Mouse (Mus musculus) lung, embryonic 14.5 days (tissue): ENCODE measurements around the gene Aplp2. TPM values are rescaled to one million over a fixed set of nuclear protein-coding genes. Genes with fewer than 3 reads are reported as not detected.

Experiments used
- ATAC-seq: fragments of 200-750 bp; cut with Nextera tagmentation; 2 replicates; pipeline ENCODE4 v1.8.0; 2017; ENCODE audit warnings: mild to moderate bottlenecking, moderate TSS enrichment, moderate library complexity; ENCODE audit not compliant: insufficient read depth
- DNase-seq: peaks from one replicate; pipeline ENCODE4 v3.0.0-alpha.2; 2015
- H3K27ac ChIP-seq: fragments of 300-500 bp; sonication (generic); 2 replicates; pipeline ENCODE4 v1.5.1; 2014; ENCODE audit warnings: low read depth, mild to moderate bottlenecking, moderate library complexity
- H3K27me3 ChIP-seq: fragments of 300-500 bp; sonication (generic); 2 replicates; pipeline ENCODE4 v1.6.1; 2014; ENCODE audit warnings: low read length, control low read depth; ENCODE audit not compliant: insufficient read depth
- H3K36me3 ChIP-seq: fragments of 300-500 bp; sonication (generic); 2 replicates; pipeline ENCODE4 v1.6.1; 2014; ENCODE audit warnings: control low read depth; ENCODE audit not compliant: insufficient read depth
- H3K4me1 ChIP-seq: fragments of 300-500 bp; sonication (generic); 2 replicates; pipeline ENCODE4 v1.6.1; 2014; ENCODE audit warnings: antibody characterized with exemption, control low read depth; ENCODE audit not compliant: insufficient read depth
- H3K4me2 ChIP-seq: fragments of 300-500 bp; sonication (generic); 2 replicates; pipeline ENCODE4 v1.6.1; 2014; ENCODE audit warnings: mild to moderate bottlenecking
- H3K4me3 ChIP-seq: fragments of 300-500 bp; sonication (generic); 2 replicates; pipeline ENCODE4 v1.5.1; 2014; ENCODE audit warnings: low read depth, low read length
- H3K9ac ChIP-seq: fragments of 300-500 bp; sonication (generic); 2 replicates; pipeline ENCODE4 v1.6.1; 2014
- H3K9me3 ChIP-seq: fragments of 300-500 bp; sonication (generic); 2 replicates; pipeline ENCODE4 v1.6.1; 2016; ENCODE audit warnings: low read depth, low read length, control low read depth
- CTCF ChIP-seq: IDR thresholded peaks from 2 replicates; pipeline ENCODE4 v1.5.1; 2016; ENCODE audit warnings: antibody characterized with exemption, low read depth
- WGBS: fragments of 180-500 bp; shearing (Covaris S2); extraction: QIAGEN DNeasy Blood & Tissue Kit; methylation state at CpG from one replicate; pipeline ENCODE4 v1.1.7; 2014; 5-methylcytosine and 5-hydroxymethylcytosine counted together
- polyA plus RNA-seq: library from polyadenylated mRNA; unstranded; fragments of >200 nt; fragmentation: Nextera tagmentation; extraction: Ambion mirVana; gene quantifications from 2 replicates; pipeline ENCODE4 v1.2.1, GENCODE M21; 2014

The Aplp2 gene
- polyA plus RNA-seq, 1 experiment from 2014 or later: 390 TPM

GRCm38 (mm10) chr9:31240522-31241207, 29.1 kb upstream of the Aplp2 start:
- H3K9ac ChIP-seq: no peak overlapping the region
- H3K27ac ChIP-seq: peak overlapping the region; percentile 5
- H3K4me3 ChIP-seq: no peak overlapping the region
- H3K9me3 ChIP-seq: no peaks in the 10 kb centered on the region
- DNase-seq: no peak
- TF ChIP-seq CTCF: no peak
- no peak overlapping the region for H3K4me2 ChIP-seq
- WGBS: 57% methylated on average over 8 of the region's 8 CpGs
- no peaks in the 10 kb centered on the region for H3K27me3 ChIP-seq
- H3K4me1 ChIP-seq: peaks cover 2% of the 10 kb centered on the region; the same call in 1 of the 2 replicates
- no peaks in the 10 kb centered on the region for H3K36me3 ChIP-seq
- peak; percentile 41; the same call in 1 of the 2 replicates for ATAC-seq

- no peak for TF ChIP-seq CTCF
These were observed 27.9 kb upstream of the Aplp2 start for GRCm38 (mm10) chr9:31239551-31239950.

GRCm38 (mm10) chr9:31238526-31238925, 26.9 kb upstream of the Aplp2 start:
- no peak overlapping the region for H3K4me2 ChIP-seq
- WGBS: 76% methylated on average over 2 of the region's 2 CpGs
- H3K4me3 ChIP-seq: no peak overlapping the region
- no peak for DNase-seq
- H3K36me3 ChIP-seq: no peaks in the 10 kb centered on the region
- H3K4me1 ChIP-seq: peaks cover 5% of the 10 kb centered on the region; the same call in 1 of the 2 replicates
- H3K27me3 ChIP-seq: no peaks in the 10 kb centered on the region
- TF ChIP-seq CTCF: no peak
- no peak for ATAC-seq
- no peaks in the 10 kb centered on the region for H3K9me3 ChIP-seq
- no peak overlapping the region for H3K9ac ChIP-seq
- no peak overlapping the region for H3K27ac ChIP-seq

More at GRCm38 (mm10) chr9:31239551-31239950, 27.9 kb upstream of the Aplp2 start:
- Histone ChIP-seq H3K4me1 (peaks cover 5% of the 10 kb centered on the region; the same call in 1 of the 2 replicates), H3K9me3 (no peaks in the 10 kb centered on the region), H3K4me2 (no peak overlapping the region), H3K9ac (no peak overlapping the region), H3K4me3 (no peak overlapping the region), H3K27me3 (no peaks in the 10 kb centered on the region), H3K36me3 (no peaks in the 10 kb centered on the region), H3K27ac (no peak overlapping the region)
- no peak for ATAC-seq
- no peak for DNase-seq
- WGBS: 94% methylated on average over 2 of the region's 2 CpGs

GRCm38 (mm10) chr9:31236079-31236478, 24.5 kb upstream of the Aplp2 start:
- ATAC-seq: no peak
- no peak for TF ChIP-seq CTCF
- Histone ChIP-seq H3K27ac (no peak overlapping the region), H3K27me3 (no peaks in the 10 kb centered on the region), H3K4me2 (no peak overlapping the region), H3K4me1 (peaks cover 5% of the 10 kb centered on the region; the same call in 1 of the 2 replicates), H3K36me3 (no peaks in the 10 kb centered on the region), H3K4me3 (no peak overlapping the region), H3K9me3 (no peaks in the 10 kb centered on the region), H3K9ac (no peak overlapping the region)
- DNase-seq: no peak
- 46% methylated on average over 5 of the region's 5 CpGs for WGBS

- H3K27me3 ChIP-seq: no peaks in the 10 kb centered on the region
- no peak overlapping the region for H3K4me2 ChIP-seq
- H3K9ac ChIP-seq: no peak overlapping the region
- 66% methylated on average over 9 of the region's 9 CpGs for WGBS
- H3K27ac ChIP-seq: peak overlapping the region; percentile 27; the same call in 1 of the 2 replicates
- ATAC-seq (no peak), DNase-seq (no peak)
- no peak overlapping the region for H3K4me3 ChIP-seq
- H3K4me1 ChIP-seq: peaks cover 5% of the 10 kb centered on the region; the same call in 1 of the 2 replicates
- no peak for TF ChIP-seq CTCF
- H3K36me3 ChIP-seq: no peaks in the 10 kb centered on the region
- H3K9me3 ChIP-seq: no peaks in the 10 kb centered on the region
These were observed 23.9 kb upstream of the Aplp2 start for GRCm38 (mm10) chr9:31235489-31235888.

- Histone ChIP-seq H3K9me3 (no peaks in the 10 kb centered on the region), H3K4me1 (peaks cover 5% of the 10 kb centered on the region; the same call in 1 of the 2 replicates), H3K36me3 (no peaks in the 10 kb centered on the region), H3K9ac (no peak overlapping the region), H3K4me3 (no peak overlapping the region), H3K27me3 (no peaks in the 10 kb centered on the region), H3K27ac (peak overlapping the region; percentile 27; the same call in 1 of the 2 replicates), H3K4me2 (no peak overlapping the region)
- ATAC-seq: 0 out of 2 replicates have a peak, but pooled peaks have one; percentile 41
- peak; percentile 50 for DNase-seq
- WGBS: 14% methylated on average over 4 of the region's 4 CpGs
- no peak for TF ChIP-seq CTCF
These were observed 23.4 kb upstream of the Aplp2 start for GRCm38 (mm10) chr9:31235030-31235429.

GRCm38 (mm10) chr9:31226541-31226940, 14.9 kb upstream of the Aplp2 start:
- ATAC-seq (no peak), DNase-seq (no peak)
- Histone ChIP-seq H3K9ac (no peak overlapping the region), H3K9me3 (no peaks in the 10 kb centered on the region), H3K36me3 (no peaks in the 10 kb centered on the region), H3K4me3 (no peak overlapping the region), H3K4me1 (no peaks in the 10 kb centered on the region), H3K4me2 (no peak overlapping the region), H3K27me3 (no peaks in the 10 kb centered on the region), H3K27ac (no peak overlapping the region)
- TF ChIP-seq CTCF: no peak
- WGBS: 71% methylated on average over 8 of the region's 8 CpGs
